Mouse (Mus musculus): ENCODE data around the gene Rhov. TPM values are rescaled to one million over a fixed set of nuclear protein-coding genes. Genes with fewer than 3 reads are reported as not detected.

Rhov gene
- polyA plus RNA-seq, 1 experiment: 2.1 TPM

DNA sequence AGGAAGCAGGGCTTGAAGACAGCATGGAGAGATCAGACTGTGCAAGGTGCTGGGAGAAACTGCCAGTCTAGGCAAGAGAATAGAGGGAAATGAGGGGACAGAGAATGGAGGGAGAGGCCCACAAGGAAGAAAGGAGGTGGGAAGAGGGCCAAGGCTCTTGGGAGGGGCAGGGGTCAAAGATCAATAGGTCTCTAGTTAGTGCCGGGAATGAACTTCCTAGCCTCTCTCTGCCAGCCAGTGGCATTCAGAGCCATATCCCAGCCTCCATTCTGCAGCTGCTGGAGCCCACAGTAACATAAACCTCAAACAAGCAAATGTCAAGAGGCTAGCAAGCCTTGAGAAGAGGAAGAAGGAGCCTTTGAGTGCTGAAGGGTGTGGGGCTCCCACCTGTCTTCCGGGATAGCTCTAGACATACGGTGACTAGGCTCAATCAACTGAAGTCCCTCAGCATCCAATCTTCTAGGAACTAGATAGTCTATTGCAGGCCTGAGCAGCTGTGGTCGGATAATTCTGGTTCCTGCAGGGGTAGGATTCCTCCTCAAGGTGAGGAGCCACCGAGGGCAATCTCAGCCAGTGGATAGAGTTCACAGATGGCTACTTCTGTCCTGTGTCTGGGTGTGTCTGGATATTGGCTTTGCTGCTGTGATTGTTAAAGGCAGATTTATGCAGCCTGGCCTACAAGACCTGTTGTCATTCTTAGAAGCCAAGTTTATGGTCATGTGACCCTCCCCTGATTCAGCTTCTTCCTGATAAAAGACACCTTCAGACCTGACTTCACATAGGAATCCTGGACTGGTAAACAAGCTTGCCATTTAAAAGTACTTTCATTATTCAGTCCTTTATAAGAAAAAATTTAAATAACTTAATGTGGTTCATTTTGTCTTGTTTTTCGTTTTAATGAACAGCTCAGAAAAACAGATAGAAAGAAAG, 41.0 kb downstream of the Rhov start, which contains the start of gene Ppp1r14d:
Gene Ppp1r14d, minus strand, starts transcription at position 132 of the 930 bp plus-strand sequence.
- WGBS: 62% methylated on average over 6 of the region's 6 CpGs
- H3K4me1 ChIP-seq (ENCODE audit: control insufficient read depth, insufficient read depth, low read length): no peaks in the 10 kb centered on the region
- H3K27ac ChIP-seq (ENCODE audit: control insufficient read depth, insufficient read depth, low read depth, low read length, poor library complexity): no peak within 1 kb of the TSS
- H3K4me3 ChIP-seq (replicated peaks; ENCODE audit: control insufficient read depth, low read depth, low read length): no peak within 1 kb of the TSS
- no peak for TF ChIP-seq POLR2A (IDR thresholded peaks at IDR 0.05; ENCODE audit: borderline replicate concordance, control insufficient read depth, low read depth, low read length)
- no peak for TF ChIP-seq CTCF (IDR thresholded peaks at IDR 0.05; ENCODE audit: control insufficient read depth, insufficient read depth, low read length)

Other genes with a start within 250 kb of the Rhov start
- 6.2 and 9.7 TPM in 2 replicates for gene Ccdc32, start 241.9 kb downstream of the Rhov start, polyA plus RNA-seq (2011; ENCODE audit: insufficient read depth, insufficient read length, low replicate concordance, missing spikeins)
- gene Rpusd2, start 236.5 kb downstream of the Rhov start, polyA plus RNA-seq (2011; ENCODE audit: insufficient read depth, insufficient read length, low replicate concordance, missing spikeins): 1.5 and 2.4 TPM in 2 replicates
- 14.8 and 21.4 TPM in 2 replicates for gene Knl1, start 224.2 kb downstream of the Rhov start, polyA plus RNA-seq (2011; ENCODE audit: insufficient read depth, insufficient read length, low replicate concordance, missing spikeins)
- 25.6 and 32.4 TPM in 2 replicates for gene Rad51, start 158.5 kb downstream of the Rhov start, polyA plus RNA-seq (2011; ENCODE audit: insufficient read depth, insufficient read length, low replicate concordance, missing spikeins)
- 25.4 and 36.2 TPM in 2 replicates for gene Rmdn3, start 114.2 kb downstream of the Rhov start, polyA plus RNA-seq (2011; ENCODE audit: insufficient read depth, insufficient read length, low replicate concordance, missing spikeins)
- 4.0 TPM in 1 of 2 replicates, not detected in the other for gene Gchfr, start 103.5 kb downstream of the Rhov start, polyA plus RNA-seq (2011; ENCODE audit: insufficient read depth, insufficient read length, low replicate concordance, missing spikeins)
- not detected in 2 replicates for gene Gm14137, start 96.8 kb downstream of the Rhov start, polyA plus RNA-seq (2011; ENCODE audit: insufficient read depth, insufficient read length, low replicate concordance, missing spikeins)
- 21.0 and 42.2 TPM in 2 replicates for gene Zfyve19, start 62.7 kb downstream of the Rhov start, polyA plus RNA-seq (2011; ENCODE audit: insufficient read depth, insufficient read length, low replicate concordance, missing spikeins)
- 10.0 and 12.5 TPM in 2 replicates for gene Dnajc17, start 62.5 kb downstream of the Rhov start, polyA plus RNA-seq (2011; ENCODE audit: insufficient read depth, insufficient read length, low replicate concordance, missing spikeins)
- not detected in 2 replicates for gene Ppp1r14d, start 41.4 kb downstream of the Rhov start, polyA plus RNA-seq (2011; ENCODE audit: insufficient read depth, insufficient read length, low replicate concordance, missing spikeins)
- 4.3 TPM in 1 of 2 replicates, not detected in the other for gene Spint1, start 33.9 kb downstream of the Rhov start, polyA plus RNA-seq (2011; ENCODE audit: insufficient read depth, insufficient read length, low replicate concordance, missing spikeins)
- 6.5 and 9.7 TPM in 2 replicates for gene Vps18, start 17.5 kb upstream of the Rhov start, polyA plus RNA-seq (2011; ENCODE audit: insufficient read depth, insufficient read length, low replicate concordance, missing spikeins)
- gene Dll4, start 54.5 kb upstream of the Rhov start, polyA plus RNA-seq (2011; ENCODE audit: insufficient read depth, insufficient read length, low replicate concordance, missing spikeins): 0.25 TPM in 1 of 2 replicates, not detected in the other
- 0.59 and 6.2 TPM in 2 replicates for gene Chac1, start 80.0 kb upstream of the Rhov start, polyA plus RNA-seq (2011; ENCODE audit: insufficient read depth, insufficient read length, low replicate concordance, missing spikeins)
- gene Ino80, start 206.4 kb upstream of the Rhov start, polyA plus RNA-seq (2011; ENCODE audit: insufficient read depth, insufficient read length, low replicate concordance, missing spikeins): 7.9 and 9.9 TPM in 2 replicates